Mouse (Mus musculus): ENCODE data around the gene Atpaf1. TPM values are rescaled to one million over a fixed set of nuclear protein-coding genes. Genes with fewer than 3 reads are reported as not detected.

The Atpaf1 gene
- polyA plus RNA-seq, 1 experiment from 2014 or later = 42.8 TPM

DNA sequence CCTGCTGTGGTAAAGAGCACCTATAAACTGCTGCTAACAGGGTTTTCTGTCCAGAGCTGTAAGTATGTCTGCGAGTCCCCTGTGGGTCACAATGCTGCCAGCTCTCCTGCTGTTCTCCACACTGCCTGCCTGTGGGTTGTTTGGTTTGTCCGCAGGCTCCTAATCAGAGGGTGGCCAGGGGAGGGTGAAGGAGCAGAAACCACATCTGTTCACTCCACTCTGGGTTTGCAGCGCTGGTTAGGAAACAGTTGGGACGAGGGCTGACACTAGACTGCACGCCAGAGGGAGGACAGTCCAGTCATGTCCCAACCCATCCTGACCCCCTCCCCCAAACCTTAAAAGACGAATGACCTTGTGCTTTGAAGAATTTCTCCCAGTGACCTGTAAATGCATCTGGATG lies 70.5 kb downstream of the Atpaf1 start:
- Histone ChIP-seq H3K4me2 (no peak overlapping the region), H3K27ac (peak overlapping the region; percentile 45), H3K9ac (no peak overlapping the region), H3K27me3 (replicated peaks) (no peaks in the 10 kb centered on the region), H3K9me3 (no peaks in the 10 kb centered on the region), H3K4me3 (no peak overlapping the region), H3K4me1 (peaks cover 32% of the 10 kb centered on the region), H3K36me3 (replicated peaks) (no peaks in the 10 kb centered on the region)
- ATAC-seq (replicated peaks) = no peak; the same call in 1 of the 2 replicates
- 49% methylated on average over 6 of the region's 6 CpGs for WGBS

GRCm38 (mm10) chr4:115855609-115856008 lies 71.0 kb downstream of the Atpaf1 start:
- Histone ChIP-seq H3K36me3 (replicated peaks) (no peaks in the 10 kb centered on the region), H3K9me3 (no peaks in the 10 kb centered on the region), H3K9ac (no peak overlapping the region), H3K27me3 (replicated peaks) (no peaks in the 10 kb centered on the region), H3K4me1 (peaks cover 32% of the 10 kb centered on the region), H3K4me2 (no peak overlapping the region), H3K27ac (peak overlapping the region; percentile 45), H3K4me3 (no peak overlapping the region)
- peak; percentile 48; the same call in 1 of the 2 replicates for ATAC-seq (replicated peaks)
- 36% methylated on average over 4 of the region's 4 CpGs for WGBS

DNA sequence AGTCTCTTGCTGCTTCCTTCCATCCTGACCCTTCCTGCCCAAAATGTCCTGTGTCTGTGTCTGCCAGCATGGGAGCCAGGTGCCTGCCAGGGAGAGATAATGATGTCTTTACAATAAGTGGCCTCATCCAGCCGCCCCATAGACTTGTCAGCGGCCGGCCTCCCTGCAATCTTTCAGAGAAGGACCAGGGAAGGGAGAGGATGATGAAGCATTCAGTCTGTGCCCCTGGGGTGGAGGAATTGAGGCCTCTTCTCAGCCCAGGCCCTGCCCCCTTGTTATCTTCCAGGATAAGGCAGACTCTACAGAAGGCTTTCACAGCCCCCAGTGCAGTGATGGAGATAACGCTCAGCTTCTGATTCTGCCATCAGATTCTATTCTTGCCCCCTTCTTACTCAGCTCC lies 71.7 kb downstream of the Atpaf1 start:
- WGBS = 33% methylated on average over 4 of the region's 4 CpGs
- H3K27me3 ChIP-seq (replicated peaks) = no peaks in the 10 kb centered on the region
- no peak overlapping the region for H3K9ac ChIP-seq
- H3K36me3 ChIP-seq (replicated peaks) = no peaks in the 10 kb centered on the region
- H3K4me3 ChIP-seq = no peak overlapping the region
- H3K9me3 ChIP-seq = no peaks in the 10 kb centered on the region
- H3K4me1 ChIP-seq = peaks cover 32% of the 10 kb centered on the region
- peak; percentile 31 for ATAC-seq (replicated peaks)
- no peak overlapping the region for H3K4me2 ChIP-seq
- H3K27ac ChIP-seq = peak overlapping the region; percentile 45

GRCm38 (mm10) chr4:115857293-115857883 lies 72.8 kb downstream of the Atpaf1 start:
- Histone ChIP-seq H3K27ac (0 out of 2 replicates have a peak overlapping the region, but pooled peaks have one; percentile 45), H3K36me3 (replicated peaks) (no peaks in the 10 kb centered on the region)
- no peak for ATAC-seq (replicated peaks)

DNA sequence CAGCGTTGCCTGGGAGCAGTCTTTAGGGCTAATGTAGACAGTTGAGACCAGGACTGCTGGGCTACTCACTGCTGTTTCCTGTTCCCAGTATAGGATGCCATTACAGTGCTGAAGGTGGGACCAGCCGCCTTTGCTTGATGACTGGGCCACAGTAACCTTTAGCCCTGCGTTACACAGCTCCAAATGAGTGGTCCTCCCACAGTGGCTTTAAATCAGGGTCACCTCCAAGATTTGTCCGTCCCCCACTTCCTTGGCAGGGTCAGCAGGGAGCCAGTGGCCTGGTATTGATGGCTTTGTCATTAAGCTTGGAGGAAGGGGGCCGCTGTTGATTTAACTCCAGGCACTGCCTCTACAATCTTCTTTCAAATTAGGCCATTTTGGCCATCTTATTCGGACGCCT lies 78.7 kb downstream of the Atpaf1 start:
- WGBS = 72% methylated on average over 7 of the region's 7 CpGs
- Histone ChIP-seq H3K27me3 (replicated peaks) (no peaks in the 10 kb centered on the region), H3K4me3 (no peak overlapping the region), H3K36me3 (replicated peaks) (no peaks in the 10 kb centered on the region), H3K4me1 (peaks cover 4% of the 10 kb centered on the region; the same call in 1 of the 2 replicates), H3K4me2 (no peak overlapping the region), H3K27ac (no peak overlapping the region), H3K9me3 (no peaks in the 10 kb centered on the region), H3K9ac (no peak overlapping the region)
- no peak for ATAC-seq (replicated peaks)

More at GRCm38 (mm10) chr4:115857293-115857883, 72.8 kb downstream of the Atpaf1 start:
- no peak overlapping the region for H3K4me3 ChIP-seq
- no peak overlapping the region for H3K9ac ChIP-seq
- H3K9me3 ChIP-seq = no peaks in the 10 kb centered on the region
- H3K4me2 ChIP-seq = no peak overlapping the region
- H3K27me3 ChIP-seq (replicated peaks) = no peaks in the 10 kb centered on the region
- peaks cover 32% of the 10 kb centered on the region for H3K4me1 ChIP-seq
- 83% methylated on average over 9 of the region's 9 CpGs for WGBS

DNA sequence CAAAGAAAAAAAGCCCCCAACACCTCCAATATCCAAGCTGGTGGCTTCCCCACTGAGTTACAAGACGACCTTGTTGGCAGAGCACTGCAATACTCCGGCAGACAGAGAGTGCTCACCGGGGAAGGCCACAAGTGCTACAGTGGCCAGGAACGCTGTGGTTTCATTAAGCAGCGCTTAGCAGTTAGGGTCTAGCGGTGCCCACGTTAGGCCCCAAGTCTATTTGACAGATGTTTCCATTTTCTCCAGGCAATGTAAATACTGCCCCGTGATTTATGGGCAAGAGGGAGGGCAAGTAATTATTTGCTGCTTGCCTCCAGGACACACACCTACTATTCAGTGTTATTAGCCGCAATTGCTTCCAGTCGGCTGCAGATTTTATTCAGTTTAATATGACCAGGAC lies 79.3 kb downstream of the Atpaf1 start:
- Histone ChIP-seq H3K4me1 (peaks cover 7% of the 10 kb centered on the region), H3K4me3 (no peak overlapping the region), H3K9ac (no peak overlapping the region), H3K4me2 (no peak overlapping the region), H3K9me3 (no peaks in the 10 kb centered on the region), H3K36me3 (replicated peaks) (no peaks in the 10 kb centered on the region), H3K27ac (no peak overlapping the region), H3K27me3 (replicated peaks) (no peaks in the 10 kb centered on the region)
- 51% methylated on average over 10 of the region's 10 CpGs for WGBS
- no peak for ATAC-seq (replicated peaks)

Other genes starting within 250 kb of the Atpaf1 start
- gene Cyp4a31, start 221.2 kb upstream of the Atpaf1 start, polyA plus RNA-seq (2015; fragmentation: Nextera tagmentation; extraction: Ambion mirVana) = not detected in 2 replicates
- gene Cyp4a32, start 183.8 kb upstream of the Atpaf1 start, polyA plus RNA-seq (2015; fragmentation: Nextera tagmentation; extraction: Ambion mirVana) = not detected in 2 replicates
- 0.54 and 0.93 TPM in 2 replicates for gene Cyp4b1, start 137.1 kb upstream of the Atpaf1 start, polyA plus RNA-seq (2015; fragmentation: Nextera tagmentation; extraction: Ambion mirVana)
- gene Efcab14, start 47.1 kb upstream of the Atpaf1 start, polyA plus RNA-seq (2015; fragmentation: Nextera tagmentation; extraction: Ambion mirVana) = 16.3 and 17.5 TPM in 2 replicates
- 0.58 and 0.66 TPM in 2 replicates for gene Tex38, start 3.8 kb upstream of the Atpaf1 start, polyA plus RNA-seq (2015; fragmentation: Nextera tagmentation; extraction: Ambion mirVana)
- gene Mob3c, start 43.3 kb downstream of the Atpaf1 start, polyA plus RNA-seq (2015; fragmentation: Nextera tagmentation; extraction: Ambion mirVana) = 5.6 and 6.5 TPM in 2 replicates
- gene Mknk1, start 54.4 kb downstream of the Atpaf1 start, polyA plus RNA-seq (2015; fragmentation: Nextera tagmentation; extraction: Ambion mirVana) = 25.9 and 27.5 TPM in 2 replicates
- 0.17 TPM in 1 of 2 replicates, not detected in the other for gene Kncn, start 99.6 kb downstream of the Atpaf1 start, polyA plus RNA-seq (2015; fragmentation: Nextera tagmentation; extraction: Ambion mirVana)
- 0.27 and 0.28 TPM in 2 replicates for gene 6430628N08Rik, start 105.9 kb downstream of the Atpaf1 start, polyA plus RNA-seq (2015; fragmentation: Nextera tagmentation; extraction: Ambion mirVana)
- gene Dmbx1, start 155.1 kb downstream of the Atpaf1 start, polyA plus RNA-seq (2015; fragmentation: Nextera tagmentation; extraction: Ambion mirVana) = 10.9 and 12.7 TPM in 2 replicates
- 26.3 and 26.7 TPM in 2 replicates for gene Faah, start 233.1 kb downstream of the Atpaf1 start, polyA plus RNA-seq (2015; fragmentation: Nextera tagmentation; extraction: Ambion mirVana)

All from midbrain, embryonic 15.5 days (tissue).